Mouse (Mus musculus) heart, embryonic 10.5 days (tissue): ENCODE measurements around the gene Mrto4. TPM values are rescaled to one million over a fixed set of nuclear protein-coding genes. Genes with fewer than 3 reads are reported as not detected.
A peak's percentile ranks its signal among the peaks of the same experiment; 100 is the strongest.
"Not testable (repeated sequence)": the region's sequence is repeated elsewhere in the genome, so short reads cannot be mapped to it uniquely, and the experiment has no call there.

Experiments used
- DNase-seq: peaks from one replicate; pipeline ENCODE4 v3.0.0-alpha.2; 2017; ENCODE audit warnings: low spot score
- H3K27ac ChIP-seq: fragments of 300-500 bp; sonication (generic); 2 replicates; pipeline ENCODE4 v1.5.1; 2016; ENCODE audit warnings: mild to moderate bottlenecking
- H3K27me3 ChIP-seq: fragments of 300-500 bp; sonication (generic); 2 replicates; pipeline ENCODE4 v1.6.1; 2016; ENCODE audit warnings: mild to moderate bottlenecking; ENCODE audit not compliant: poor library complexity, insufficient read depth, severe bottlenecking
- H3K36me3 ChIP-seq: fragments of 300-500 bp; sonication (generic); 2 replicates; pipeline ENCODE4 v1.6.1; 2016; ENCODE audit warnings: mild to moderate bottlenecking, moderate library complexity
- H3K4me1 ChIP-seq: fragments of 300-500 bp; sonication (generic); 2 replicates; pipeline ENCODE4 v1.6.1; 2016; ENCODE audit warnings: mild to moderate bottlenecking
- H3K4me3 ChIP-seq: fragments of 300-500 bp; sonication (generic); 2 replicates; pipeline ENCODE4 v1.5.1; 2016; ENCODE audit warnings: mild to moderate bottlenecking, moderate library complexity
- H3K9me3 ChIP-seq: fragments of 300-500 bp; sonication (generic); 2 replicates; pipeline ENCODE4 v1.6.1; 2016; ENCODE audit warnings: mild to moderate bottlenecking, moderate library complexity
- WGBS: fragments of 180-500 bp; shearing (Covaris S2); methylation state at CpG from one replicate; pipeline ENCODE4 v1.1.7; 2016; 5-methylcytosine and 5-hydroxymethylcytosine counted together
- polyA plus RNA-seq: library from polyadenylated mRNA; unstranded; fragments of >200 nt; fragmentation: Nextera tagmentation; extraction: Ambion mirVana; gene quantifications from 2 replicates; pipeline ENCODE4 v1.2.1, GENCODE M21; 2016

The Mrto4 gene
- polyA plus RNA-seq, result 115 and 161 TPM in 2 replicates

DNA sequence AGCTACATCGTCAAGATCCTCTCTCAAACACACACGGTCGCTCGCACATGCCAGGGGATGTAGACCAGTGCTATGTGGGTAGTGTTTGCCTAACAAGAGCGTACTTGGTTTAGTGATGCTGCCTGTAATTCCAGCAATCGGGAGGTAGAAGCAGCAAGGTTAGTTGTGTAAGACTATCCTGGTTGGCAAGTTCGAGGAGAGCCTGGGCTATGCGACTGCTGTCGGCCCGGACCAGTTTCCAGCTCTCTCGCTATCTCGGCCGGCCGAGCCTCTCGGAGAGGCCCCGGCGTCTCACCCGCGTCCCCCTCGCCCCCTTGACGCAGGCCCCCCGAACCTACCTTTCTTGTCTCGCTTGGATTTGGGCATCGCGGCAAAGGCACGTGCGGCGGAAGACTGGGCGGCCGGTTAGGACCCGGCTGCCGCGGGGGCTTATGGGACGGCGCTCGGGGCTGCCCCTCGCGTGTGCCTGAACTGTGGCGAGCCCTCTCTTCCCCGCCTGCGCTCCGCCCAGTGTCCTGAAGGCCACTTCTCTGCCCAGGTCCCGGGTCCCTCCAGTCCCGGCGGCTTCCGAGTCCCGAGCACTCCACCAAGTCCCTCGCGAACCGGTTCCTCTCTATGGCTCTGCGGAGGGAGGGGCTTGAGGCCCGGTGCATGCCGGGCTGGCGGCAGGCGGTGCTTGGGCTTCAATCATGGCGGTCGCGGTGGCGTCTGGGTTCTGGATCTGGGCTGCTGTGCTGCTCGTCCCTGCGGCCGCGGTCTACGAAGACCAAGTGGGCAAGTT, at the start of gene Mrto4, which contains the start of the genes Emc1 and Ubr4:
Mrto4 (minus strand) TSS at position 646 of the 781 bp plus-strand sequence.
Emc1 (plus strand) TSS at position 657 of the 781 bp plus-strand sequence.
Ubr4 (plus strand) TSS at position 679 of the 781 bp plus-strand sequence.
- peaks cover 21% of the 10 kb centered on the region for H3K4me1 ChIP-seq
- H3K36me3 ChIP-seq, result peaks cover 63% of the 10 kb centered on the region
- H3K27ac ChIP-seq, result peak within 1 kb of the TSS; percentile 100
- under 1% methylated on average over 61 of the region's 64 CpGs for WGBS
- peak within 1 kb of the TSS; percentile 85 for H3K4me3 ChIP-seq
- peak; percentile 94 for DNase-seq
- no peaks in the 10 kb centered on the region for H3K27me3 ChIP-seq
- no peaks in the 10 kb centered on the region for H3K9me3 ChIP-seq

DNA sequence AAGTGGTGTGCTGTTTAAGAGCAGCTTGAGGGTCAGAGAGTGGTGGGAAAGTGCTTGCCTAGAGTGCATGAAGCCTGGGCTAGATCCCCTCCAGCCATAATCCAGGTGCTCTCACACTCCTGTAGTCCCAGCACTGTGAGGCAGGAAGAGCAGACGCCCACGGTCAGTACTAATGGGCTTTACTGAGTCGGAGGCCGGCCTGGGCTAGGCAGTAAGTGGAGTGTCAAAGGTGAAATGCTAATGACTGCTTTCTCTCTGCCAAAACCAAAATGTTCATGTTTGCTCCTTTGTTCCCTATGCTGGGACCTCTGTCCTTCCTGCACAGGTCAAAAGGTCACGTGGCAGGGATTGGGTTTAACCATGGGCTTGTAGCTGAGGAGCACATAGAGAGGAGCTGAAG, 48.1 kb upstream of the Mrto4 start:
- DNase-seq, result no peak
- no peak overlapping the region for H3K4me3 ChIP-seq
- H3K36me3 ChIP-seq, result peaks cover 98% of the 10 kb centered on the region
- H3K27me3 ChIP-seq, result no peaks in the 10 kb centered on the region
- WGBS, result 96% methylated on average over 5 of the region's 5 CpGs
- H3K27ac ChIP-seq, result no peak overlapping the region
- H3K4me1 ChIP-seq, result no peaks in the 10 kb centered on the region
- H3K9me3 ChIP-seq, result no peaks in the 10 kb centered on the region

DNA sequence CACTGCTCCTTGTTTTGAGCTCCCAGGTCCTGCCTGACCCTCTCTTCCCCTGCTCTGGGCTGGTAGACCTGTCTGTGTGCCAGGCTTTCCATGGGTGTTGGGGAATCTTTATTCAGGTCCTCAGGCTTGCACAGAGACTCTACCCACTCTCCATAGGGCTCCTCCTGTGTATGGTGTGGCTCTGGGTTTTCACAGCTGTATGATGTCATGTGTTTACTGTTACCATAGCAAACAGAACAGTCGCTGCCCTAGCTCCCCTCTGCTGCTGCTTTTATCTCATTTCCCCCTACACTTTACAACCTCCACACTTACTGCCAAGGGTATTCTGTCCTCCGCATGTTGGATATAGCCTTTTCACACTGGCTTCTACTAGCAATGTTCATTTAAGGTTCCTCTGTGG, 43.1 kb upstream of the Mrto4 start:
- H3K4me1 ChIP-seq, result peaks cover 11% of the 10 kb centered on the region
- no peak for DNase-seq
- peaks cover 95% of the 10 kb centered on the region for H3K36me3 ChIP-seq
- H3K27me3 ChIP-seq, result 0 out of 2 replicates have a peak, but pooled peaks cover 11% of the 10 kb centered on the region
- no peaks in the 10 kb centered on the region for H3K9me3 ChIP-seq
- H3K27ac ChIP-seq, result no peak overlapping the region
- no peak overlapping the region for H3K4me3 ChIP-seq
- WGBS, result 39% methylated on average over 2 of the region's 2 CpGs

DNA sequence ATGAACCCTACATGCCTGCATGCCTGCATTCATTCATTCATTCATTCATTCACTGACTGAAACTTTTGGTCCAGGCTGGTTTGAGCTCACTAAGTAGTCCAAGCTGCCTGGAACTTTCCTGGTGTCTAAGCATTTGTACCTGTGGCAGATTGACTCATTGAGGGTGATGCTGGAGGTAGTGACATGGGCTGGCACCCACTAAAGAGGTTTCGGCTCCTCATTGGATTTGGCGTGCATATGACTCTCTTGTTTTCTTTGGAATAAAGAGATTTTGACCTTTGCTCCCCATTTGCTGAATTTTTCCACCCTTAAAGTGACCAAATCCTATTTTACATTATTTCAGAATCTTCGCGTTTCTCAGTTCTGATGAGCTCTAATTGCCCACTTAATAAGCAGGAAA, 37.2 kb upstream of the Mrto4 start:
- WGBS, result 88% methylated on average over 4 of the region's 4 CpGs
- 0 out of 2 replicates have a peak, but pooled peaks cover 11% of the 10 kb centered on the region for H3K27me3 ChIP-seq
- DNase-seq, result no peak
- peaks cover 57% of the 10 kb centered on the region for H3K36me3 ChIP-seq
- H3K9me3 ChIP-seq, result no peaks in the 10 kb centered on the region
- no peak overlapping the region for H3K4me3 ChIP-seq
- peaks cover 34% of the 10 kb centered on the region for H3K4me1 ChIP-seq
- H3K27ac ChIP-seq, result no peak overlapping the region

DNA sequence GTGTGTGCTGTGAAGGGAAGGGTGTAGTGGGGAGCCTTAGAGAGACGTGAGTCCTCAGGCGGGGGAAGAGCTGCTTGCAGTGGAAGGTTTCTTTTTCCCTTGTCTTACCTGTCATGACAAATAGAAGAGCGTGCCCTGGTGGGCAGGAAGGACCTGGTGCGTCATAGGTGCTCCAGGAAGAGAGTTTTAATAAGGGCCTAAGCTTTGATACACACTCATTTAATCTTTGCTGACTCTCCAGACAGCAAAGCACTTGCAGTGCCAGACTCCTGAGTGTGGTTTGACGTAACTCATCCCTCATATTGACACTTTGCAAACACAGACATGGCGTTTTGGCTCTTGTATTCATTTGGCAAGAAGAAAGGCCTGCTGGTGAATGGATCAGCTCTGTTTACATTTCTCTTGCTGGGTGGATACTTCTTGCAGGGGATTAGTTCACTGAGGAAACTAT, 34.5 kb upstream of the Mrto4 start:
- Histone ChIP-seq H3K27ac (no peak overlapping the region), H3K4me3 (no peak overlapping the region), H3K4me1 (peaks cover 44% of the 10 kb centered on the region), H3K36me3 (peaks cover 33% of the 10 kb centered on the region), H3K9me3 (no peaks in the 10 kb centered on the region), H3K27me3 (no peaks in the 10 kb centered on the region)
- WGBS, result 56% methylated on average over 6 of the region's 6 CpGs
- no peak for DNase-seq

DNA sequence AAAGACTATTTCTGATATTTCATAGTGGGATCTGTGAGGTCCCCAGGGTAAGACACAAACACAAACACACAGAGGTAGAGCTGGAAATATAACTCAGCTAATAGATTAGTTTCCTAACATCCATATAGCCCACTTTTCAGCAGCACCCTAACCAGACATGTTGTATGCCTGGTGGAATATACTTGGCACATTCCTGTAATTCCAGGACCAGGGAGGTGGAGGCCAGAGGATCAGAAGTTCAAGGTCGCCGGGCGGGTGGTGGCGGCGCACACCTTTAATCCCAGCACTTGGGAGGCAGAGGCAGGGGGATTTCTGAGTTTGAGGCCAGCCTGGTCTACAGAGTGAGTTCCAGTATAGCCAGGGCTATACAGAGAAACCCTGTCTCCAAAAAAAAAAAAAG, 33.5 kb upstream of the Mrto4 start:
- WGBS, result 83% methylated on average over 5 of the region's 5 CpGs
- not testable (repeated sequence) for H3K4me3 ChIP-seq, DNase-seq, H3K27me3 ChIP-seq, H3K27ac ChIP-seq, H3K9me3 ChIP-seq
- Histone ChIP-seq H3K4me1 (peaks cover 51% of the 10 kb centered on the region), H3K36me3 (peaks cover 22% of the 10 kb centered on the region)

DNA sequence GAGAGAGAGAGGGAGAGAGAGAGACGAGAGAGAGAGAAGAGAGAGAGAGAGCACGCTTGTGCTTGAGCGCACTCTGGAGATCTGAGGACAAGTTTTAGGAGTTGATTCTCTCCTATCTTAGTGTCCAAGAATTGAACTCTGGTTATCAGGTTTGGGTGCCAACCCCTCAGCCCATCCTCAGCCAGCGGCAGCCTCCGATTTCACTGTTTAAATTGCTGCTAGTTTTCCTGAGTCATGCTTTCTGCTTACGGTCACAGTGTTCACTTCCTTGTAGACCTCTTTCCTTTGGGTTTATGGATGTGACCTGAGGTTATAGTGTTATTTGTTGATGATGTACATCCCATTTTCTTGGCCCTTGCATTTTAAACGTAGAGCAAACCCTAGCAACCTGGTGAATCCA, 29.9 kb upstream of the Mrto4 start:
- Histone ChIP-seq H3K27me3 (no peaks in the 10 kb centered on the region), H3K36me3 (peaks cover 9% of the 10 kb centered on the region), H3K27ac (no peak overlapping the region), H3K9me3 (no peaks in the 10 kb centered on the region), H3K4me1 (peaks cover 37% of the 10 kb centered on the region), H3K4me3 (peak overlapping the region; percentile 95)
- 71% methylated on average over 7 of the region's 7 CpGs for WGBS
- no peak for DNase-seq

DNA sequence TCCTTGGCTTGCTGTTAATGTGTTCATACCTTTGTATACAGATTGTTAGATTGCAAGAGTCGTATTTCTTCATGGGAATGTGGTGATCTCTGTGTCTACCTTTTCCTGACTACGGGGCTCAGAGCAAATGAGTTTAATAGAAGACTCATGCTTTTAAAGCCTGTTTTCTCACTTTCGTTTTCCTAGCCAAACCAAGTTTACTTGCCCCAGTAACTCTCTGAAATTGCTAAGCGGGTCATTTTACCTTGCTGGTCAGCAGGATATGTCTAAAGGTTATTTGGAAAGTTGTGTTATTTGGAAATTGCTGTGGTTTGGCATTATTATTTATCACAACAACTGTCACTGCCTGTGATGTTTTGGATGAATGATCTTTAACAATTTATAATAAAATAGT, 29.1 kb upstream of the Mrto4 start:
- Histone ChIP-seq H3K27me3 (no peaks in the 10 kb centered on the region), H3K27ac (peak overlapping the region; percentile 96; the same call in 1 of the 2 replicates), H3K4me1 (peaks cover 29% of the 10 kb centered on the region), H3K9me3 (no peaks in the 10 kb centered on the region), H3K36me3 (peaks cover 15% of the 10 kb centered on the region), H3K4me3 (peak overlapping the region; percentile 95)
- 44% methylated on average over 4 of the region's 4 CpGs for WGBS
- no peak for DNase-seq

DNA sequence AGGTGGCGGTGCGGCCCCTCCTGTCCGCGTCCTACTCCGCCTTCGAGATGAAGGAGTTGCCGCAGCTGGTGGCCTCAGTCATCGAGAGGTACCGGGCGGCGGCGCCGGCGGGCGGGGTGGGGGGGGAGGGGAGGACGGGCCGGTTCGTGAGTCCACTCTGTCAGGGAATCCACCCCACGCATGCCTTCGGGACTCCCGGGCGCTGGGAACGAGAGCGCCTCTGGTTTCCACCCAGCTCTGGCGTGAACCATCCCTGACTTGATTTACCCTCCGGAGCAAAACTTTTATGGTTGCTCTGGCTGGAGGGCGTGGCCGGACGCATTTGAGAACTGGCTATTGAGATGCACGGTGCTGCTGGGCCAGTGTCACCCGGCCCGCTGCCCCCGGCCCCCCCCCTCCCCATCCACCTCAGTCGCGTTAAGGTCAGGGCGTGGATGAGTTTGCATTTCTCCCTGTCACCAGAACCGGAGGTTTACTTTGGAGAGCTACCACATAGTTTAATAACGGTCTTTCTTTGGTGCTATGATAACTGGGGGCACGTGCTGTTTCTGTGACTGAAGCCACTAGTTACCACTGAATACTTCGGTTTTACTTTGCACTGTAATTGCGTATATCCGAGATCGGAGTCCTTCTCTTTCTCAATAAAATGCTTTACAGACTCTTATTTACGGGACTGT, 28.5 kb upstream of the Mrto4 start:
- peaks cover 24% of the 10 kb centered on the region for H3K4me1 ChIP-seq
- WGBS, result 4% methylated on average over 44 of the region's 44 CpGs

DNA sequence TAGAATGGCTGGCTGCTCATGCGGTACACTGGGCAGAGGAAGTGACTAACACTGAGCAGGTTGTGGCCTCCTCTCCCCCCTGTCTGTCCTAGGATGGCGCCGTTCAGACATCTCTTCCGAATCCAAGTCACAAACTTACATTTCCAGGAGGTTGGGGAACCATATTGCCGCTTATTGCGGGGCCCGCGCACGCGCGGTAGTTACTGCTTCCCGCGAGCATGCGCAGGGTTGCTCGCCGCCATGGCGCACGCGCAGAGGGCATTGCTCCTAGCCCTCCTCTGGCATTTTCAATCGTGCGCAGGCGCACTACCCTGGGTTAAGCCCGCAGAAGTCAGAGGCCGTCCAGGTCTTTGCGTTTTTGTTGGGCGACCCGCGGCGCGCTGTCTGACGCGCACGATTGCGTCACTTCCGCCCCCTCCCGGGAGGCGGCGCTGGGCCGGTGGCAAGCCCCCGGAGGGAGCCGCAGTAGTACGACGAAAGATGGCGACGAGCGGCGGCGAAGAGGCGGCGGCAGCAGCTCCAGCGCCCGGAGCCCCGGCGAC, 27.9 kb upstream of the Mrto4 start:
- Histone ChIP-seq H3K4me3 (peak overlapping the region; percentile 95), H3K27ac (peak overlapping the region; percentile 96), H3K4me1 (peaks cover 20% of the 10 kb centered on the region), H3K36me3 (peaks cover 26% of the 10 kb centered on the region), H3K9me3 (no peaks in the 10 kb centered on the region), H3K27me3 (no peaks in the 10 kb centered on the region)
- DNase-seq, result peak; percentile 99
- WGBS, result 0% methylated on average over 54 of the region's 54 CpGs

More for the DNA sequence above, 28.5 kb upstream of the Mrto4 start:
- no peaks in the 10 kb centered on the region for H3K9me3 ChIP-seq
- peak overlapping the region; percentile 96 for H3K27ac ChIP-seq
- H3K4me3 ChIP-seq, result peak overlapping the region; percentile 95
- DNase-seq, result peak; percentile 84
- no peaks in the 10 kb centered on the region for H3K27me3 ChIP-seq
- H3K36me3 ChIP-seq, result peaks cover 20% of the 10 kb centered on the region

DNA sequence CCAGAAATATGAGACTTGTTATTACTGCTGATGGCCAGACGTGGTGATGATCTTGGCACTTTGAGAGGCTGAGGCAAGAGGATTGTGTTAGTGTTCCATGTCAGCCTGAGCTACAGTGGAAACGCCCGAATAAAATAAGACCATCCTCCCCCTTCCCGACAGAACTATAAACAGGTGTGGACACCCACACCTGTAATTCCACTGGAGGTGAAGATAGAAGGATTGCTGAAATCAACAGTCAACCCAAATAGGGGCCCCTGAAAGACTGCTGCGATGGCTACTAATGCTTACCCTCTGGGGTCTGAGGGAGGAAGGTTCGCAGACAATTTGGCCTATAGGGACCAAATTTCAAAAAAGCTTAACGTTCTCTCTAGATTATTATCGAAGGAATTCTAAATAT, 27.3 kb upstream of the Mrto4 start:
- WGBS, result 11% methylated on average over 8 of the region's 8 CpGs
- H3K36me3 ChIP-seq, result peaks cover 31% of the 10 kb centered on the region
- peaks cover 20% of the 10 kb centered on the region for H3K4me1 ChIP-seq
- peak overlapping the region; percentile 95 for H3K4me3 ChIP-seq
- DNase-seq, result no peak
- peak overlapping the region; percentile 96 for H3K27ac ChIP-seq
- no peaks in the 10 kb centered on the region for H3K27me3 ChIP-seq
- no peaks in the 10 kb centered on the region for H3K9me3 ChIP-seq

DNA sequence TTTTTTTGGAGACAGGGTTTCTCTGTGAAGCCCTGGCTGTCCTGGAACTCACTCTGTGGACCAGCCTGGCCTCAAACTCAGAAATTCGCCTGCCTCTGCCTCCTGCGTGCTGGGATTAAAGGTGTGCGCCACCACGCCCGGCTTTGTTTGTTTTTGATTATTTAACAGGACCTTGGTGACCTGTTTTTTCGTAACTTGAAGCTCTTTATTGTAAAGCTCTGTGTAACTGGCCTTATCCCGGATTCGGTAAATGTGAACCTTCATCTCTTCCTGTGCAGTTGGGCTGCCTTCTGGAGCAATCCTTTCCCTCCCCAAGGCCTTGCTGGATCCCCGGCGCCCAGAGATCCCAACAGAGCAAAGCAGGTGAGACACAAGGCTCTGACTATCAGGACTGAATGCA, 21.2 kb upstream of the Mrto4 start:
- DNase-seq, result no peak
- 92% methylated on average over 10 of the region's 10 CpGs for WGBS

DNA sequence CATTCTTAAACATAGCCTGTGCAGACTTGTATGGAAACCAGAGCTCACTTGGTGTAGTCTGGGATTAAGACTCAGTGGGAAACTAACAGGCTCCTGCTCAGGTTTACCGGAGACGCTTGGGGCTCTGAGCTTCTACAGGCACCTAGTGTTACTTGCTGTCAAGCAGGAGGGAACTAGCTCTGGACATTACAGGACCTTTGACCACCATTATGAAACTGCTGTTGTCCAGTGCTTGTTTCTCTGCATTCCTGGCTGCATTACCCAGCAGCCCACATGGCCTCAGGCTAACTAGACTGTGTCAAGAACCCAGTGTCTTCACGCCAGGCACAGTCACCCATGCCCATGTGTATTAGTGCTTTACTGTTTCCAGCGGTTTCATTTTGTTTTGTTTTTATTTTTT, 20.8 kb upstream of the Mrto4 start:
- no peak for DNase-seq
- H3K27ac ChIP-seq, result no peak overlapping the region
- H3K4me3 ChIP-seq, result no peak overlapping the region
- no peaks in the 10 kb centered on the region for H3K4me1 ChIP-seq
- no peaks in the 10 kb centered on the region for H3K9me3 ChIP-seq
- peaks cover 92% of the 10 kb centered on the region for H3K36me3 ChIP-seq
- H3K27me3 ChIP-seq, result no peaks in the 10 kb centered on the region
- 88% methylated on average over 4 of the region's 4 CpGs for WGBS

More for the DNA sequence above, 21.2 kb upstream of the Mrto4 start:
- Histone ChIP-seq H3K4me1 (no peaks in the 10 kb centered on the region), H3K27ac (no peak overlapping the region), H3K9me3 (no peaks in the 10 kb centered on the region), H3K36me3 (peaks cover 88% of the 10 kb centered on the region), H3K4me3 (no peak overlapping the region), H3K27me3 (no peaks in the 10 kb centered on the region)
